Mouse (Mus musculus) left cerebral cortex, adult 2 months (tissue): ENCODE results near the gene Efcab1. TPM values are rescaled to one million over a fixed set of nuclear protein-coding genes. Genes with fewer than 3 reads are reported as not detected.
A peak's percentile ranks its signal among the peaks of the same experiment; 100 is the strongest.
"Not testable (repeated sequence)": the region's sequence is repeated elsewhere in the genome, so short reads cannot be mapped to it uniquely, and the experiment has no call there.

Experiments
- DNase-seq, 2 experiments: peaks; one replicate each; pipeline ENCODE4 v3.0.0; 2021 to 2022; ENCODE audit warnings: low spot score in 2 of 2, mixed read lengths in 1 of 2; ENCODE audit errors: extremely low spot score in 1 of 2
- H3K27ac ChIP-seq: fragments of 200-600 bp; 2 replicates; pipeline ENCODE4 v1.8.1; 2022
- H3K4me3 ChIP-seq: fragments of 200-600 bp; 2 replicates; pipeline ENCODE4 v1.8.1; 2022
- CTCF ChIP-seq: fragments of 200-600 bp; IDR thresholded peaks from 2 replicates; pipeline ENCODE4 v1.8.1; 2022; ENCODE audit warnings: antibody characterized with exemption, mild to moderate bottlenecking, moderate library complexity
- intact Hi-C: fragments of 180-260 bp; cut with DNase I; formaldehyde crosslinking; loops from one replicate; pipeline ENCODE4 v1.15.1; 2025
- total RNA-seq, 2 experiments: library from RNA; stranded (reverse); gene quantifications; 2 replicates each; pipeline ENCODE4 v1.2.3; 2021

The Efcab1 gene
- total RNA-seq, 2 experiments from 2014 or later, result 4.6 to 6.2 TPM

DNA sequence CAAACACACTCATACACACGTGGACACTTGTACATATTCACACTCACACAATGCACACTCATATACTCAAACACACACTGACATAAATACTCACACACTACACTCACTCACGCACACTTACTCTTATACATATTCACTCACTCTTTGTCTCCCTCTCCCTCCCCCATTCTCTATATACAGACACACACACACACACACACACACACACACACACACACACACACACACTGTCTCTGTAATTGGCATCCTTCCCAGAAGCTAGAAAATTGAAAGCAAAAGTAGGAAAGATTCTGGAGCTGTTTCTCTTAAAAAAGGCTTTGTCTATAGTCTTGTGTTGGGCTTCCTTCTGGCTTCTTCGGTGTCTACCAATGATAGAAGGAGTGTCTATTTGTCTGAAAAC, 34.5 kb downstream of the Efcab1 start:
- H3K27ac ChIP-seq, result no peak overlapping the region
- no peak overlapping the region for H3K4me3 ChIP-seq
- TF ChIP-seq CTCF, result no peak
- no peak for DNase-seq
- intact Hi-C loops, result no loop called here

DNA sequence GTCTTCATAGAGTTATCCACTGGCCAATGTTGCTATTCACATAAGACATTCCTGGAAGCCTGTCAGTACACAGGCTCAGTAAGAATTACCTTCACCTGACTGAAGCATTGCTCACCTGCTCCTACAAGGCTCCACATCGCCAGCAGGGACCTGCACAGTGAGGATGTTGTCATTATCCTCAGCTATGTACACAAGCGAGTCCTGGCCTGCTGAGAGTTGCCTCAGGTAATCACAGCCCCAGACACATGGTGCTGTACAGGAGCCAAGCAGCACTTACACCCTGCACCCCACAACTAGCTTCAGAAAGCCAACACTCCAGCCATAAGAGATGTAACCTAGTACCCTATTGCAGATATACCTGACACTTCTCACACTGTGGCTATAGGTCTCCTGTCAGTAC, 37.1 kb downstream of the Efcab1 start:
- H3K27ac ChIP-seq, result no peak overlapping the region
- no peak overlapping the region for H3K4me3 ChIP-seq
- TF ChIP-seq CTCF, result no peak
- intact Hi-C loops, result no loop called here
- DNase-seq, result no peak

GRCm38 (mm10) chr16:14947561-14947960, 41.2 kb downstream of the Efcab1 start:
- H3K4me3 ChIP-seq, intact Hi-C loops, DNase-seq, H3K27ac ChIP-seq: not testable (repeated sequence)

DNA sequence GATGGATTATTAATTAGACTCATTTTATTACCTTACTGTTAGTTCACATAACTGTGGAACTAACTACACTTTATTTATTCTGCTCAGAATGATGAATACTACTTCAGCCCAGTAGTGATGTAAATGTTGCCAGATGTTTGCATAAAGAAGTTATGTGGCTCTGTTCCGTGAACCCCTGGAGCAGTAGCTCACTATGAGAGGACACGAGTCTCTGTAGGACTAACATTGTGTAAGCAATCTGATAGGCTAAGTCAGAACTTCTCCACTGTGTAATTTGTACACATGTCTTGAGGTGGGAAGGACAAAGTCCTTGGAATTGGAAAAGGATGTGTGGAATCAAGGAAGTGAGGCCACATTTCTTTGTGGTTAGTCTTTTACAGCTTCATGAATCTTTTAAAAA, 45.5 kb downstream of the Efcab1 start:
- Histone ChIP-seq H3K4me3 (no peak overlapping the region), H3K27ac (no peak overlapping the region)
- TF ChIP-seq CTCF, result no peak
- intact Hi-C loops, result no loop called here
- DNase-seq, result no peak

DNA sequence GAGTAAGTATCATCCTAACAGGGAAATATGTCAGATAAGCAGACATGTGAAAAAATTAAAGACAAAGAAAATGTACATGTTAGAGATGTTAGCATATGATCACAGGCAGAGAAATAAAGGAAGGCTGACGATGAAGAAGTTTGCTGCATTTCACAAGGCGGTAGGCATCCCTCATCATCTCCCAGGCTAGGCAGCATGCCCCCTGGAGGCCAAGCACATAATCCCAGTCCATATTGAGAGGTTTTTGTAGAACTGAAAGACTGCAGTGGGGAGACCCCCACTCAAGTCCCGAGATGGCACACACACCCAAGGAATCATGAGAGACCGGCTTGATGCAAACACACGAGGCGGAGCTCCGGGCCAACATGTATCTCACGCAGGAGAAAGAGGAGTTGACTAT, 53.3 kb downstream of the Efcab1 start:
- H3K4me3 ChIP-seq, result no peak overlapping the region
- DNase-seq, result no peak
- H3K27ac ChIP-seq, result no peak overlapping the region
- intact Hi-C loops, result no loop called here
- TF ChIP-seq CTCF, result peak; percentile 12

DNA sequence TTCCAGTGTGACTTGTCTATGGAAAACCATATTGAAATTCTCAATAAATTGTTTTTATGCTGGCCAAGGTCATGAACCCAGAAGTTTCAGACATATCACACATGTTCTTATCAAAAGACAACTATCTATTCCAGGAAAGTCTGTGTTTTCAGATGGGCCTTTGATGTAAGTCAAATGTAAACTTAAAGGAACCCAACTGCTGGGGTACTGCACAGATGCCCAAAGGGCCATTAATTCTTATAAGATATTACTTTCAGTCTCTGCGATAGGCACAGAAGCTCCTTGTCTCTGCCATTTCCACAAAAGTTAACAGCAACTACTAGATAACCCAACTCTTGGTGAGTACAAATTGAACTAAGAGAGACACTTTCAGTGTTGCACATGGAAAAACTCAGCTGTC, 67.3 kb downstream of the Efcab1 start:
- Histone ChIP-seq H3K27ac (no peak overlapping the region), H3K4me3 (no peak overlapping the region)
- TF ChIP-seq CTCF, result no peak
- intact Hi-C loops, result no loop called here
- no peak for DNase-seq

- no peak for DNase-seq
- no peak for TF ChIP-seq CTCF
- no peak overlapping the region for H3K4me3 ChIP-seq
- intact Hi-C loops, result no loop called here
- H3K27ac ChIP-seq, result no peak overlapping the region
These were observed 72.8 kb downstream of the Efcab1 start for GRCm38 (mm10) chr16:14979228-14979627.

DNA sequence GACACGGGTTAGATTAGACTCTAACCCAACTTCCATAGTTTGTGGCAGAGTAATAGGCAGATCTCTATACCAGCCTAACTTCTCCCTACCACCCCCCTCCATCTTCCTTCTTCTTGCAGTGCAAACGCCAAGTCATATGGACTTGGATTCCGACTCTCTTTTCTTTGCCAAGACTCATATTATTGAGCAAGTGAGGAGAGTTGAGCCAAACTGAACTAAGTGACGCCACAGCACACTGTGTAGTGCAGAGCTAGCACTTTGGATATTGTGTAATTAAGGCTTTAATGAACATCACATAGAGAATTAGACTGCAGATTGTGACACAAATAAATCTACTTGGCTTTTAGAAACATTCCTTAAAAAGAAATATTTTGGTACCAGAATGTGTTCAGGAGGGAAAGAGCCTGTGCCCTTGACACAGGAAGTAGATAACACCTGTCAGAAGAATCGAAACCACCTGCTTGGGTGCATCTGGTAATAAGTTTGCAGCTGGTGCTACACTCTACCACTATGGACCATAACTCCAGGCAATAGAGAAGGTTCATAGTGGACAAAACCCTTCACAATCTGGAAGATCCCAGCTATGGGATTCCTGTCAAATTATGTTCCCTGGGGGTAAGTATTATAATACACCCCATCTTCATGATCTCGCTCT, 83.3 kb downstream of the Efcab1 start:
- Histone ChIP-seq H3K27ac (no peak overlapping the region), H3K4me3 (no peak overlapping the region)
- TF ChIP-seq CTCF, result no peak
- intact Hi-C loops, result no loop called here
- no peak for DNase-seq

DNA sequence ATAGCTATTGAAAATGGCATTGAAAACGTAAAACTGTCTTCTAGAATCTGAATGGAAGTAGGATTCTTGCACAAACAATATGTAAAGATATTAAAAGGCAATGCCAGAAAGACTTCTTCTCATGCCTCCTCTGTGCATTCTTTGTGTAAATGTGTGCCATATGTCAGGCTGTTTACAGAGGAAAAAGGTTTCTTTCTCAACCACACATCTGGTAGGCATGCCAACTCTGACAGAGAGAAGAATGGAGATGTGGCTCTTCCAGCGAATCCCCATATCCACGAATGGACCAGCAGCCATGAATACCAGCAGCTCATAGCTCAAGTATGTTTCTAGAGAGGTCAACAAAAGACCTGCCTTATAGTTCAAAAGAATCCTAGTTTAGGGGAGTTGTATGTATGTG, 84.6 kb downstream of the Efcab1 start:
- no peak overlapping the region for H3K4me3 ChIP-seq
- no peak for DNase-seq
- intact Hi-C loops, result no loop called here
- no peak overlapping the region for H3K27ac ChIP-seq
- no peak for TF ChIP-seq CTCF

DNA sequence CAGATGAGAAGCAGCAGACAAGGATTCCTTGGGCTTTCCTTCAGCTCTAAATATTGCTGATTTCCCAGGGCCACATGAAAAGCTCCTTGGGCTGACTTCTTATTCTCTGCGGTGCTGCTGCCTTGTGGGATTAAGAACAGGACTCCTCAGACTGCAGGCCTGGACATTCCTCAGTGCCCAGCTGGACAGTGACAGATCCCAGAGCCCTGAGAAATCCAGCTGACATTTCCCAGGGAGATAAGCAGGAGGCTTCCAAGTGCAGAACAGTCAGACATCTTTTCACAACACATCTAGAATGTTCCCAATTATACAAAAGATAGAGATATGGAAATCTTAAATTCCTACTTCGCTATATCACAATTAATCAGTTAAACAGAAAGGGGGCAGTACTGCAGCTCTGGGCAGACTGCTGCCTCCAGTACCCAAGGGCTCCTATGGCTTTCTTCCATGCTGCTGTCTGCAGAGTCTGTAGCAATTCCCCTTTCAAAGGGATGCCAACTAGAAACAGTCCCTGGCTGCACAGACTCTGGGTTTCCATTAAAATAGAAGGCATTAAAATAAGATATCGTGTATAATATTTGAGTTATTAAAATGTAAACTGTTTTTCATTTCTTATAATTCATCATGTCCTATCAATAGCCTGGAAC, 86.2 kb downstream of the Efcab1 start:
- Histone ChIP-seq H3K4me3 (no peak overlapping the region), H3K27ac (no peak overlapping the region)
- no peak for TF ChIP-seq CTCF
- no peak for DNase-seq
- intact Hi-C loops, result no loop called here

GRCm38 (mm10) chr16:15014724-15015123, 108.3 kb downstream of the Efcab1 start:
- no peak overlapping the region for H3K4me3 ChIP-seq
- H3K27ac ChIP-seq, result no peak overlapping the region
- intact Hi-C loops, result no loop called here
- no peak for DNase-seq
- TF ChIP-seq CTCF, result no peak
